Mouse (Mus musculus) liver, embryonic 13.5 days (tissue): ENCODE results near the gene Ccdc9b. TPM values are rescaled to one million over a fixed set of nuclear protein-coding genes. Genes with fewer than 3 reads are reported as not detected.
A peak's percentile ranks its signal among the peaks of the same experiment; 100 is the strongest.

Experiments used
- ATAC-seq: fragments of 200-750 bp; cut with Nextera tagmentation; 2 replicates; pipeline ENCODE4 v1.8.0; 2017; ENCODE audit warnings: low read depth, mild to moderate bottlenecking, moderate number of reproducible peaks, moderate library complexity
- DNase-seq: peaks from one replicate; pipeline ENCODE4 v3.0.0; 2022
- H3K27ac ChIP-seq: fragments of 300-500 bp; sonication (generic); 2 replicates; pipeline ENCODE4 v1.5.1; 2015; ENCODE audit warnings: moderate library complexity, mild to moderate bottlenecking, inconsistent platforms
- H3K27me3 ChIP-seq: fragments of 300-500 bp; sonication (generic); 2 replicates; pipeline ENCODE4 v1.6.1; 2015; ENCODE audit warnings: mild to moderate bottlenecking, inconsistent platforms
- H3K36me3 ChIP-seq: fragments of 300-500 bp; sonication (generic); 2 replicates; pipeline ENCODE4 v1.6.1; 2015; ENCODE audit warnings: mild to moderate bottlenecking, inconsistent platforms
- H3K4me1 ChIP-seq: fragments of 300-500 bp; sonication (generic); replicated peaks from 2 replicates; pipeline ENCODE4 v1.6.1; 2015; ENCODE audit warnings: inconsistent platforms
- H3K4me2 ChIP-seq: fragments of 300-500 bp; sonication (generic); 2 replicates; pipeline ENCODE4 v1.6.1; 2015; ENCODE audit warnings: inconsistent platforms, mild to moderate bottlenecking, moderate library complexity
- H3K4me3 ChIP-seq: fragments of 300-500 bp; sonication (generic); replicated peaks from 2 replicates; pipeline ENCODE4 v1.5.1; 2015; ENCODE audit warnings: mild to moderate bottlenecking, inconsistent platforms
- H3K9ac ChIP-seq: fragments of 300-500 bp; sonication (generic); 2 replicates; pipeline ENCODE4 v1.6.1; 2015; ENCODE audit warnings: mild to moderate bottlenecking, inconsistent platforms
- H3K9me3 ChIP-seq: fragments of 300-500 bp; sonication (generic); replicated peaks from 2 replicates; pipeline ENCODE4 v1.6.1; 2016; ENCODE audit warnings: inconsistent platforms
- WGBS: fragments of 180-500 bp; shearing (Covaris S2); methylation state at CpG from one replicate; pipeline ENCODE4 v1.1.7; 2015; ENCODE audit not compliant: insufficient replicate concordance; 5-methylcytosine and 5-hydroxymethylcytosine counted together
- polyA plus RNA-seq: library from polyadenylated mRNA; unstranded; fragments of >200 nt; fragmentation: Nextera tagmentation; extraction: Ambion mirVana; gene quantifications from 2 replicates; pipeline ENCODE4 v1.2.1, GENCODE M21; 2015

Ccdc9b gene
- polyA plus RNA-seq, 1 experiment from 2014 or later = 0.20 TPM

- ATAC-seq (no peak; the same call in 1 of the 2 replicates), DNase-seq (no peak)
- no peak overlapping the region for H3K4me3 ChIP-seq
- no peak overlapping the region for H3K9ac ChIP-seq
- peak overlapping the region; percentile 59 for H3K27ac ChIP-seq
- 9% methylated on average over 4 of the region's 4 CpGs for WGBS
- no peaks in the 10 kb centered on the region for H3K36me3 ChIP-seq
- H3K9me3 ChIP-seq = no peaks in the 10 kb centered on the region
- H3K4me1 ChIP-seq = peaks cover 32% of the 10 kb centered on the region
- no peak overlapping the region for H3K4me2 ChIP-seq
- H3K27me3 ChIP-seq = peaks cover 37% of the 10 kb centered on the region
These were observed 33.3 kb downstream of the Ccdc9b start for GRCm38 (mm10) chr2:118729194-118729593.

- DNase-seq (no peak), ATAC-seq (peak; percentile 39; the same call in 1 of the 2 replicates)
- H3K9ac ChIP-seq = peak within 1 kb of the TSS; percentile 34
- peaks cover 41% of the 10 kb centered on the region for H3K4me1 ChIP-seq
- H3K4me3 ChIP-seq = peak within 1 kb of the TSS; percentile 19
- H3K27ac ChIP-seq = peak within 1 kb of the TSS; percentile 59
- WGBS = 8% methylated on average over 7 of the region's 7 CpGs
- peaks cover 33% of the 10 kb centered on the region for H3K27me3 ChIP-seq
- H3K9me3 ChIP-seq = no peaks in the 10 kb centered on the region
- no peaks in the 10 kb centered on the region for H3K36me3 ChIP-seq
- H3K4me2 ChIP-seq = peak within 1 kb of the TSS; percentile 46
These were observed 34.1 kb downstream of the Ccdc9b start, which contains the start of gene Plcb2 for GRCm38 (mm10) chr2:118728337-118728736. Gene Plcb2 (minus strand): TSS chr2:118728438.

GRCm38 (mm10) chr2:118727911-118728310 lies 34.5 kb downstream of the Ccdc9b start:
- Histone ChIP-seq H3K4me2 (peak overlapping the region; percentile 46), H3K4me3 (peak overlapping the region; percentile 19), H3K4me1 (peaks cover 43% of the 10 kb centered on the region), H3K9me3 (no peaks in the 10 kb centered on the region), H3K36me3 (no peaks in the 10 kb centered on the region), H3K9ac (peak overlapping the region; percentile 34; the same call in 1 of the 2 replicates), H3K27ac (peak overlapping the region; percentile 59), H3K27me3 (peaks cover 37% of the 10 kb centered on the region)
- WGBS = 5% methylated on average over 9 of the region's 9 CpGs
- DNase-seq (no peak), ATAC-seq (no peak)

GRCm38 (mm10) chr2:118726873-118727272 lies 35.6 kb downstream of the Ccdc9b start:
- no peak overlapping the region for H3K9ac ChIP-seq
- H3K27ac ChIP-seq = no peak overlapping the region
- H3K4me1 ChIP-seq = peaks cover 46% of the 10 kb centered on the region
- WGBS = 58% methylated on average over 2 of the region's 2 CpGs
- H3K4me3 ChIP-seq = peak overlapping the region; percentile 19; the same call in 1 of the 2 replicates
- H3K27me3 ChIP-seq = peaks cover 42% of the 10 kb centered on the region
- H3K4me2 ChIP-seq = peak overlapping the region; percentile 46
- no peaks in the 10 kb centered on the region for H3K36me3 ChIP-seq
- H3K9me3 ChIP-seq = no peaks in the 10 kb centered on the region
- DNase-seq (no peak), ATAC-seq (no peak)

- Histone ChIP-seq H3K4me3 (no peak overlapping the region), H3K9ac (no peak overlapping the region), H3K4me1 (peaks cover 43% of the 10 kb centered on the region), H3K36me3 (no peaks in the 10 kb centered on the region), H3K27ac (no peak overlapping the region), H3K9me3 (no peaks in the 10 kb centered on the region), H3K4me2 (no peak overlapping the region), H3K27me3 (peaks cover 37% of the 10 kb centered on the region)
- DNase-seq (no peak), ATAC-seq (no peak)
- WGBS = 61% methylated on average over 4 of the region's 4 CpGs
These were observed 37.0 kb downstream of the Ccdc9b start for GRCm38 (mm10) chr2:118725511-118725910.

- peak; percentile 69 for ATAC-seq
- no peak overlapping the region for H3K9ac ChIP-seq
These were observed 38.6 kb downstream of the Ccdc9b start for GRCm38 (mm10) chr2:118723693-118724486.

GRCm38 (mm10) chr2:118716677-118717076 lies 45.8 kb downstream of the Ccdc9b start:
- Histone ChIP-seq H3K27ac (no peak overlapping the region), H3K9ac (no peak overlapping the region), H3K27me3 (peaks cover 24% of the 10 kb centered on the region), H3K4me2 (no peak overlapping the region), H3K4me3 (no peak overlapping the region), H3K4me1 (0 out of 2 replicates have a peak, but pooled peaks cover 2% of the 10 kb centered on the region), H3K36me3 (0 out of 2 replicates have a peak, but pooled peaks cover 5% of the 10 kb centered on the region), H3K9me3 (no peaks in the 10 kb centered on the region)
- no peak for DNase-seq
- 67% methylated on average over 5 of the region's 5 CpGs for WGBS
- ATAC-seq = no peak

More at GRCm38 (mm10) chr2:118723693-118724486, 38.6 kb downstream of the Ccdc9b start:
- no peak for DNase-seq
- Histone ChIP-seq H3K27ac (no peak overlapping the region), H3K4me1 (peaks cover 32% of the 10 kb centered on the region), H3K4me3 (no peak overlapping the region), H3K27me3 (peaks cover 31% of the 10 kb centered on the region), H3K9me3 (no peaks in the 10 kb centered on the region), H3K36me3 (0 out of 2 replicates have a peak, but pooled peaks cover 1% of the 10 kb centered on the region), H3K4me2 (no peak overlapping the region)
- WGBS = 24% methylated on average over 15 of the region's 15 CpGs

GRCm38 (mm10) chr2:118714230-118714629 lies 48.2 kb downstream of the Ccdc9b start:
- DNase-seq = no peak
- Histone ChIP-seq H3K4me2 (no peak overlapping the region), H3K4me1 (peaks cover 21% of the 10 kb centered on the region), H3K9ac (no peak overlapping the region), H3K36me3 (0 out of 2 replicates have a peak, but pooled peaks cover 5% of the 10 kb centered on the region), H3K9me3 (no peaks in the 10 kb centered on the region), H3K4me3 (no peak overlapping the region), H3K27me3 (peaks cover 49% of the 10 kb centered on the region), H3K27ac (no peak overlapping the region)
- no peak for ATAC-seq
- WGBS = 56% methylated on average over 4 of the region's 4 CpGs

GRCm38 (mm10) chr2:118713631-118714030 lies 48.8 kb downstream of the Ccdc9b start:
- no peak overlapping the region for H3K9ac ChIP-seq
- H3K9me3 ChIP-seq = no peaks in the 10 kb centered on the region
- H3K4me2 ChIP-seq = no peak overlapping the region
- peaks cover 22% of the 10 kb centered on the region for H3K4me1 ChIP-seq
- peaks cover 55% of the 10 kb centered on the region for H3K27me3 ChIP-seq
- 68% methylated on average over 6 of the region's 6 CpGs for WGBS
- H3K27ac ChIP-seq = no peak overlapping the region
- ATAC-seq (no peak), DNase-seq (no peak)
- H3K36me3 ChIP-seq = 0 out of 2 replicates have a peak, but pooled peaks cover under 1% of the 10 kb centered on the region
- no peak overlapping the region for H3K4me3 ChIP-seq

GRCm38 (mm10) chr2:118711038-118711494 lies 51.4 kb downstream of the Ccdc9b start:
- WGBS = 26% methylated on average over 36 of the region's 36 CpGs
- Histone ChIP-seq H3K27ac (no peak overlapping the region), H3K9me3 (no peaks in the 10 kb centered on the region), H3K4me2 (peak overlapping the region; percentile 40), H3K4me1 (peaks cover 25% of the 10 kb centered on the region), H3K4me3 (peak overlapping the region; percentile 20), H3K9ac (no peak overlapping the region), H3K36me3 (no peaks in the 10 kb centered on the region), H3K27me3 (peaks cover 77% of the 10 kb centered on the region)
- ATAC-seq = peak; percentile 17; the same call in 1 of the 2 replicates
- DNase-seq = no peak

GRCm38 (mm10) chr2:118709655-118710221 lies 52.7 kb downstream of the Ccdc9b start:
- Histone ChIP-seq H3K4me1 (peaks cover 25% of the 10 kb centered on the region), H3K36me3 (no peaks in the 10 kb centered on the region), H3K9me3 (no peaks in the 10 kb centered on the region), H3K4me2 (no peak overlapping the region), H3K4me3 (no peak overlapping the region), H3K9ac (no peak overlapping the region), H3K27me3 (peaks cover 91% of the 10 kb centered on the region), H3K27ac (no peak overlapping the region)
- ATAC-seq = 0 out of 2 replicates have a peak, but pooled peaks have one; percentile 11
- no peak for DNase-seq
- WGBS = 42% methylated on average over 4 of the region's 4 CpGs
